Mouse (Mus musculus): ENCODE results near the gene Pacsin3.

- no peak for TF ChIP-seq GATA1 (IDR thresholded peaks at IDR 0.05; ENCODE audit: low read depth, low read length)
- TF ChIP-seq EP300 (IDR thresholded peaks at IDR 0.05; ENCODE audit: low read depth in 1 of 2, low read length in 2 of 2), result peak in 1 of 2 experiments; percentile 19; a peak in 1 of 4 replicates
- TF ChIP-seq POLR2A (IDR thresholded peaks at IDR 0.05; ENCODE audit: control insufficient read depth in 1 of 2, insufficient read depth in 1 of 2, low read depth in 1 of 2, low read length in 2 of 2, poor library complexity in 1 of 2), result peak in 1 of 2 experiments; percentile 83; a peak in 2 of 4 replicates
Measured at GRCm38 (mm10) chr2:91236601-91237510, 18.9 kb upstream of the Pacsin3 start, which contains the start of gene Ddb2.
